Mouse (Mus musculus) brain, adult 10 weeks (tissue): ENCODE measurements around the gene Fsd2. TPM values are rescaled to one million over a fixed set of nuclear protein-coding genes. Genes with fewer than 3 reads are reported as not detected.

ENCODE experiments used
- polyA plus RNA-seq: library from polyadenylated mRNA; stranded (reverse); fragments of 350-450 nt; fragmentation: Illumina TruSeq; extraction: RNeasy Lipid Tissue Mini Kit (QIAGEN cat#74804); gene quantifications from one replicate; pipeline ENCODE4 v1.2.3, GENCODE M21; 2015; ENCODE audit warnings: low read depth, low replicate concordance

Fsd2 gene
- 0.25 TPM for polyA plus RNA-seq

GRCm38 (mm10) chr7:81566892-81567291 lies at the start of gene Fsd2:
Fsd2 (minus strand) TSS chr7:81566944.

GRCm38 (mm10) chr7:81571108-81571940 lies 4.6 kb upstream of the Fsd2 start, which contains the start of gene Whamm:
Whamm (plus strand) TSS chr7:81571266.

GRCm38 (mm10) chr7:81498181-81498580 lies 68.6 kb downstream of the Fsd2 start, which contains the start of gene BC048679:
BC048679 (minus strand) TSS chr7:81498281.

GRCm38 (mm10) chr7:81493331-81494021 lies 73.3 kb downstream of the Fsd2 start, which contains the start of gene Ap3b2:
Ap3b2 (minus strand) TSS chr7:81493925.

Other genes with a start within 250 kb of the Fsd2 start
- gene Rps17, start 221.7 kb downstream of the Fsd2 start, polyA plus RNA-seq, result 1,205 TPM
- gene Cpeb1, start 111.5 kb downstream of the Fsd2 start, polyA plus RNA-seq, result 86.4 TPM
- 122 TPM for gene Ap3b2, start 73.0 kb downstream of the Fsd2 start, polyA plus RNA-seq
- gene BC048679, start 68.7 kb downstream of the Fsd2 start, polyA plus RNA-seq, result not detected
- gene Whamm, start 4.3 kb upstream of the Fsd2 start, polyA plus RNA-seq, result 11.8 TPM
- gene Homer2, start 140.6 kb upstream of the Fsd2 start, polyA plus RNA-seq, result 26.5 TPM
- gene Ramac, start 196.0 kb upstream of the Fsd2 start, polyA plus RNA-seq, result 151 TPM
- 35.9 TPM for gene 3110040N11Rik, start 222.5 kb upstream of the Fsd2 start, polyA plus RNA-seq